Mouse (Mus musculus): ENCODE results near the gene Pick1.

The Pick1 gene

DNA sequence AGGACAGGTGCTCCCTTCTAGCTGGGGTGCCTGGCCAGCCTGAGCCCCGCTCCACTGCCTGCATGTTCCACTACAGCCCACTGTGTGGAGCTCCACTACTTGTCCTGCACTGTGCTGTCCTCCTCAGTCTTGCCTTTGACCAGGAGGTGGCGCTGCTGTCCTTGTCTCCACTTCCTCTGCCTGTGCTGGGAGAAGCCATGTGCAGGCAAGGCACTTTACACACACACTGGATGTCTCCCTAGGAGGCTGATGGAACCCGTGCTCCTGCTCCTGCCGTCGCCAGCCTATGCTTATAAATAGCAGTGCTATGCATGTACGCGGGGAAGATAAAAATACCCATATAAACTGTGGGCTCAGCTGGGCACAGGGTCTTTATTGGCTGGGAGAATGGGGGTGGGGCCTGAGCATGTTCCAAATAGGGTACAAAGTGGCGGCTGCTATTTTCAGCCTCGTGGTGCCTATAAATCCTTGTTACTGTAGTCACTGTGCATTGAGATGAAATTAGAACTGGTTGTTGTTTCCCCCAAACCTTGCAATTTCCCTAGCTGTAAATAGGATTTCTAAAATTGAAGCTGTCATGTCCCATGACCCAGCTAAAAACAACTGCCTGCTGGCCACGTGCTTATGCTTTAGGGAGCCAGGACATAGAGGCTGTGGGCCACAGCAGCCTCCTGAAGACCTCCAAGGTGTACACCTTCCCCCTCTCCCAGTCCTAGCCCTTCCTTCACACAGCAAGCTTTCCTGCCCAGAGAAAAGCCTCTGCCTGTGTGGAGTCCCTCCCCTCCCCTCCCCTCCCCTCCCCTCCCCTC is 14.5 kb downstream of the Pick1 start:
- TF ChIP-seq CTCF (conservative IDR thresholded peaks at IDR 0.05; ENCODE audit: low read length), result peak; percentile 86
- no peak for TF ChIP-seq POU5F1 (IDR thresholded peaks at IDR 0.05; ENCODE audit: borderline replicate concordance, low read length)
- H3K9me3 ChIP-seq (ENCODE audit: low read length), result no peaks in the 10 kb centered on the region
- H3K27me3 ChIP-seq (ENCODE audit: insufficient read depth, low read length), result no peaks in the 10 kb centered on the region
- peaks cover 94% of the 10 kb centered on the region for H3K36me3 ChIP-seq (ENCODE audit: insufficient read depth, low read length)
- 0 out of 2 replicates have a peak overlapping the region, but pooled peaks have one; percentile 13 for H3K4me3 ChIP-seq (replicated peaks; ENCODE audit: low read length)
- peaks cover 34% of the 10 kb centered on the region for H3K4me1 ChIP-seq (replicated peaks; ENCODE audit: low read depth, low read length)

DNA sequence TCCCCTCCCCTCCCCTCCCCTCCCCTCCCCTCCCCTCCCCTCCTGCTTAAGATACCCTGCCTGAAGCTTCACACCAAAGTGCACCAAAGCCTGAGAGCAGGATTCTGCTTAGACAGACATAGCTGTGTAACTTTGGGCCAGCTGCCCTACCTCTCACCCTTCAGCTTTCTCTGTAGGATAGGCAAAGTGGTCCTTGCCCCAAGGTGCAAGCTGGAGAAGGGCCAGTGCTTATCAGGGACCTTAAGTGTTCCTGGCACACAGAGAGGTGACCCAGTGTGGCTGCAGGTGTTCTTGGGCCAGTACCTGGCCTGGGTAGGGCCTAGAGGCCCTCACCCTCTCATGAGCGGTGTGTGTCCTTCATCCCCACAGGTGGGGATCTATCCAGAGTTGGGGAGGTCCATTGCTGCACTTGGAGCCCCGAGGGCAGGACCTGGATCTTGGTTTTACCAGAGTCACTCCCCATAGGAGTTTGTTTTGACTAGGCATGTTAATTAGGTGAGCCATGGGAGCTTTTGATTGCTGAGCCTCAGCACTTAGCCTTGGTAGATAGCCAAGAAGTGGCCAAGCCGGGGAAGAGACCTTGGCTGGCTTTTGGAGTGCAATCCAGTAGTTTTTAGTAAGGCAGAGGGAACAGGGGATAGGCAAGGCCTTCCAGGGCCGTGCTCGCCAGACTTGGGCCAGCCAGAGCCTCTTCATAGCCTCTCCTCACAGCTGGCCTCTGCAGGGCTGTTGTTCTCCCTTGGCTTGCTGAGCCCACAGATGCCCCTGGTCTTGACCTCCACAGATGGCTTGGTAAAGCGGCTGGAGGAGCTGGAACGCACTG is 15.3 kb downstream of the Pick1 start:
- Histone ChIP-seq H3K9me3 (ENCODE audit: low read length) (no peaks in the 10 kb centered on the region), H3K4me3 (replicated peaks; ENCODE audit: low read length) (no peak overlapping the region), H3K27me3 (ENCODE audit: insufficient read depth, low read length) (no peaks in the 10 kb centered on the region), H3K4me1 (replicated peaks; ENCODE audit: low read depth, low read length) (peaks cover 39% of the 10 kb centered on the region), H3K36me3 (ENCODE audit: insufficient read depth, low read length) (peaks cover 94% of the 10 kb centered on the region)
- TF ChIP-seq POU5F1 (IDR thresholded peaks at IDR 0.05; ENCODE audit: borderline replicate concordance, low read length), result no peak

DNA sequence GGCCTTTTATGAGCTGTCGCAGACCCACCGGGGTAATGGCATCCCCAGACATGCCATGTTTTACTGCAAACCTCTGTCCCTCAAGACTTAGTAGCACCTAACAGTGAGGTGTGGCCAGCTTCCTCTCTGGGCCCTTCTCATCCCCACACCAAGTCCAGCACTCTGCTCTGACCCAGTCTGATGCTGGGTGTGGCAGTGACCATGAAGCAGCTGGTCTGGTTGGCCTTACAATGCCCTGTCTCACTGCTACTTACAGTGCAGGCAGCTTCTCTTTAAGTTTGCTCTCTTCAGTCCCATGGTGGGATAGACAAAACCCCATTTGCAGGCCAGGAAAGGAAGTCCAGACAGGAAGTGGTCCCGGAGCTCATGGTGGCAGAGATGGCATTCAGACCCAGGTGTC is 16.3 kb downstream of the Pick1 start:
- H3K4me1 ChIP-seq (replicated peaks; ENCODE audit: low read depth, low read length), result peaks cover 43% of the 10 kb centered on the region
- TF ChIP-seq CTCF (conservative IDR thresholded peaks at IDR 0.05; ENCODE audit: low read length), result no peak
- TF ChIP-seq POU5F1 (IDR thresholded peaks at IDR 0.05; ENCODE audit: borderline replicate concordance, low read length), result no peak
- TF ChIP-seq NANOG (IDR thresholded peaks at IDR 0.05; ENCODE audit: borderline replicate concordance, low read length), result no peak

DNA sequence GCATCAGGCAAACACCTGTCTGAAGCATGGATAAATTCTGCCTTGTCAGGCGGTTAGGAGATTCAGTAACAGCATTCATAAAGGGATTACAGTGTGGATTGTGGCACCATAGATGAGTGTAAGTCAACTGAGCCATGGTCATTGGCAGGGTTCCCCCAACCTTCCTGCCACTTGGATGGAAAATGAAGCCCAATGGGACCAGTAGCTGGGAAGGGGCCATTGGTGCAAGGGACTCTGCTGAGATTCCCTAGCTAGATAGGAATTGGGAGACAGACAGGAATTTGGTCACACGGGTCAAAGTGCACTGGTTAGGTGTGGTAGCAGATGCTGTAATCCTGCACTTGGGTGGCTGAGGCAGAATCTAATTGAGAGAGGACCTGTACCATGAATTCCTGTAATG is 21.3 kb downstream of the Pick1 start:
- no peak for TF ChIP-seq CTCF (conservative IDR thresholded peaks at IDR 0.05; ENCODE audit: low read length)
- TF ChIP-seq NANOG (IDR thresholded peaks at IDR 0.05; ENCODE audit: borderline replicate concordance, low read length), result no peak
- TF ChIP-seq POU5F1 (IDR thresholded peaks at IDR 0.05; ENCODE audit: borderline replicate concordance, low read length), result no peak
- Histone ChIP-seq H3K36me3 (ENCODE audit: insufficient read depth, low read length) (peaks cover 54% of the 10 kb centered on the region), H3K9me3 (ENCODE audit: low read length) (no peaks in the 10 kb centered on the region), H3K4me3 (replicated peaks; ENCODE audit: low read length) (no peak overlapping the region), H3K27me3 (ENCODE audit: insufficient read depth, low read length) (peaks cover 35% of the 10 kb centered on the region), H3K4me1 (replicated peaks; ENCODE audit: low read depth, low read length) (peaks cover 50% of the 10 kb centered on the region)

More for the DNA sequence above, 16.3 kb downstream of the Pick1 start:
- H3K9me3 ChIP-seq (ENCODE audit: low read length), result no peaks in the 10 kb centered on the region
- H3K36me3 ChIP-seq (ENCODE audit: insufficient read depth, low read length), result peaks cover 94% of the 10 kb centered on the region
- no peaks in the 10 kb centered on the region for H3K27me3 ChIP-seq (ENCODE audit: insufficient read depth, low read length)
- no peak overlapping the region for H3K4me3 ChIP-seq (replicated peaks; ENCODE audit: low read length)

DNA sequence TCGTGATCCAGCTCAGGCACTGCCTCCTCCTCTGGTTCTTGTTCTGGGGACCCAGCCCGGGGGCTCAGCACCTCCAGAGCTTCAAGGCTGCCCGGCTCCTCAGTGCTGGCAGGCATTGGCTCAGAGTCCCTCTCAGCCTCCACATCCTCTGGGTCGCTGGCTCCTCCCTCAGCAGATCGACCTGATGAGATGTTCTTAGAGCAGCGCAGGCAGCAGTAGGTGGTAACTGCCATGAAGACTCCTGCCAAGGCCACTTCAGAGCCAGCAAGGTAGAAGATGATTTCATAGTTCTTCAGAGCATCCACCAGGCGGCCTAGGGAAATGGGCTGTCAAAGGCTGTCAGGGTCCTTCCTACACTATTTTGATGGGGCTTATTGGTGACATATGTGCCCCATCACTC is 22.2 kb downstream of the Pick1 start:
- Histone ChIP-seq H3K4me1 (replicated peaks; ENCODE audit: low read depth, low read length) (peaks cover 54% of the 10 kb centered on the region), H3K4me3 (replicated peaks; ENCODE audit: low read length) (0 out of 2 replicates have a peak overlapping the region, but pooled peaks have one; percentile 75), H3K9me3 (ENCODE audit: low read length) (no peaks in the 10 kb centered on the region), H3K27me3 (ENCODE audit: insufficient read depth, low read length) (peaks cover 41% of the 10 kb centered on the region), H3K36me3 (ENCODE audit: insufficient read depth, low read length) (peaks cover 45% of the 10 kb centered on the region)
- TF ChIP-seq POU5F1 (IDR thresholded peaks at IDR 0.05; ENCODE audit: borderline replicate concordance, low read length), result no peak
- no peak for TF ChIP-seq NANOG (IDR thresholded peaks at IDR 0.05; ENCODE audit: borderline replicate concordance, low read length)
- TF ChIP-seq CTCF (conservative IDR thresholded peaks at IDR 0.05; ENCODE audit: low read length), result no peak

DNA sequence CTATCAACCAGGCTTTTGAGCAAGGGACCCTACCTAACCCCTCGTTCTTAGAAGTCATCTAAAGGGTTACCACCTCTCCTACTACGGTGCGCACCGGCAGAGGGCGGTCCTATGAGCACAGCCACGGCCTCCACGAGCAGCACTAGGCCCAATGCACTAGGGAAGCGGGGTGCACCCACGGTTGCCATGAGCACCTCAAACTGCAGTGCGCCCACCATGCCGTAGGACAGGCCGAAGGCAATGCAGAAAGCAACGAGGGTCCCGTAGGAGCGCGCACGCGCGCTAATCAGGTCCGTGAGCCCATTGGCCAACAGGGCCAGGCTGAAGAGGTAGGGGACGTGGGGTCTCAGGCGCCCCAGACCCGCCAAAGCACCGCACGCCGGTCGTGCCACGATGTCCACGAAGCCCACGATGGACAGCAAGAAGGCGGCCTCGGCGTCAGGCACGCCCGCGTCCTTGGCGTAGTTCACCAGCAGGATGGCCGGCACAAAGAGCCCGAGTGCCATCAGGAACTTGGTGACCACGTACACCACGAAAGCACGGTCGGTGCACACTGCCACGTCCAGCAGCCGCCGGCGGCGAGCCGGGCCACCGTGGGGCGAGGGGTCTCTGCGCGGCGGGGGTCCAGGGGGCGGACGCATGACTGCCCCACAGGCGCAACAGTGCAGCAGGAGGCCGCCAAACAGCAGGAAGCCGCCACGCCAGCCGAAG is 23.0 kb downstream of the Pick1 start:
- TF ChIP-seq NANOG (IDR thresholded peaks at IDR 0.05; ENCODE audit: borderline replicate concordance, low read length) (no peak), CTCF (conservative IDR thresholded peaks at IDR 0.05; ENCODE audit: low read length) (no peak), POU5F1 (IDR thresholded peaks at IDR 0.05; ENCODE audit: borderline replicate concordance, low read length) (no peak)
- peaks cover 37% of the 10 kb centered on the region for H3K36me3 ChIP-seq (ENCODE audit: insufficient read depth, low read length)
- H3K4me3 ChIP-seq (replicated peaks; ENCODE audit: low read length), result peak overlapping the region; percentile 75
- peaks cover 54% of the 10 kb centered on the region for H3K4me1 ChIP-seq (replicated peaks; ENCODE audit: low read depth, low read length)
- H3K27me3 ChIP-seq (ENCODE audit: insufficient read depth, low read length), result peaks cover 41% of the 10 kb centered on the region
- H3K9me3 ChIP-seq (ENCODE audit: low read length), result no peaks in the 10 kb centered on the region

DNA sequence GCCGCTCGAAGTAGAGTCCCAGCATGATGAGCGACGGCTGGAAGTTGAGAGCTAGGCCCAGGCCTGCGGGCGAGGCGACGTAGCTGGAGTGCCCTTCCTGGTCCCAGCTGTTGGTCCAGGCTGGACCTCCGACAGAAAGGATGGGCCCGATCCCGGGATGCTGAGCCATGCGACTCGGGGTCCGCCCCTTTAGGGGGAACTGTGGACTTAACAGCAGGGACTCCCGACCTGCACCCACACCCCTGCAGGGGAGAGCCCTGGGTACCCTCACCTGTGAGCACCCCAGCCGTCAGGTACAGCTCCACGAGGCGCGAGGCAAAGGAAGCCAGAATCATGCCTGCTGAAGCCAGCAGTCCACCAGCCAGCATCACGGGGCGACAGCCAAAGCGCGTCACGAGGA is 23.6 kb downstream of the Pick1 start:
- Histone ChIP-seq H3K27me3 (ENCODE audit: insufficient read depth, low read length) (peaks cover 41% of the 10 kb centered on the region), H3K4me1 (replicated peaks; ENCODE audit: low read depth, low read length) (peaks cover 54% of the 10 kb centered on the region), H3K4me3 (replicated peaks; ENCODE audit: low read length) (peak overlapping the region; percentile 75), H3K9me3 (ENCODE audit: low read length) (no peaks in the 10 kb centered on the region), H3K36me3 (ENCODE audit: insufficient read depth, low read length) (peaks cover 32% of the 10 kb centered on the region)
- no peak for TF ChIP-seq NANOG (IDR thresholded peaks at IDR 0.05; ENCODE audit: borderline replicate concordance, low read length)
- no peak for TF ChIP-seq CTCF (conservative IDR thresholded peaks at IDR 0.05; ENCODE audit: low read length)
- TF ChIP-seq POU5F1 (IDR thresholded peaks at IDR 0.05; ENCODE audit: borderline replicate concordance, low read length), result no peak

DNA sequence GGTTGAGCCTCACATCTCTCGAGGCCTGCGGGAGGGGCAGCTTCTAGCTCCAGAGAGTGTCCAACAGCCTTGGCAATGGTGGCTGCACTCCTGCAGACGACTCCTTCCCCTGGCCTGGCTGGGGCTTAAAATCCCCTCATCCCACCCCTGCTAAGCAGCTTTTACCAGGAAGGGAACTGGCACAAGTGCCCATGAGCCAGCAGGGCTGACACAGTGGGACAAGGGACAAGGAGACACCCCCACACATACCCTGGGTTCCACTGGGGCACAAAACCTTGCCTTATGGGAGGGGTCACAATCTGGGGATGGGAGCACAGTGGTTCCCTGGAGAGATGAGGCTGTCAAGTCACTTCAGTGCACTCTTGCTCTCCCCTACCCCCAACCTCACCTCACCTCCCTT is 25.7 kb downstream of the Pick1 start, which contains the start of gene Slc16a8:
Slc16a8 (minus strand) TSS at position 101 of the 400 bp plus-strand sequence.
- no peak for TF ChIP-seq NANOG (IDR thresholded peaks at IDR 0.05; ENCODE audit: borderline replicate concordance, low read length)
- no peak for TF ChIP-seq CTCF (conservative IDR thresholded peaks at IDR 0.05; ENCODE audit: low read length)
- TF ChIP-seq POU5F1 (IDR thresholded peaks at IDR 0.05; ENCODE audit: borderline replicate concordance, low read length), result no peak
- H3K36me3 ChIP-seq (ENCODE audit: insufficient read depth, low read length), result peaks cover 11% of the 10 kb centered on the region
- no peaks in the 10 kb centered on the region for H3K9me3 ChIP-seq (ENCODE audit: low read length)
- H3K4me3 ChIP-seq (replicated peaks; ENCODE audit: low read length), result no peak within 1 kb of the TSS
- peaks cover 47% of the 10 kb centered on the region for H3K4me1 ChIP-seq (replicated peaks; ENCODE audit: low read depth, low read length)
- H3K27me3 ChIP-seq (ENCODE audit: insufficient read depth, low read length), result peaks cover 50% of the 10 kb centered on the region

Measured in E14TG2a.4 (cell line).